Mouse (Mus musculus): ENCODE results near the gene Shtn1. TPM values are rescaled to one million over a fixed set of nuclear protein-coding genes. Genes with fewer than 3 reads are reported as not detected.

Gene Shtn1
- polyA plus RNA-seq, 1 experiment from 2014 or later, result 2.0 TPM

DNA sequence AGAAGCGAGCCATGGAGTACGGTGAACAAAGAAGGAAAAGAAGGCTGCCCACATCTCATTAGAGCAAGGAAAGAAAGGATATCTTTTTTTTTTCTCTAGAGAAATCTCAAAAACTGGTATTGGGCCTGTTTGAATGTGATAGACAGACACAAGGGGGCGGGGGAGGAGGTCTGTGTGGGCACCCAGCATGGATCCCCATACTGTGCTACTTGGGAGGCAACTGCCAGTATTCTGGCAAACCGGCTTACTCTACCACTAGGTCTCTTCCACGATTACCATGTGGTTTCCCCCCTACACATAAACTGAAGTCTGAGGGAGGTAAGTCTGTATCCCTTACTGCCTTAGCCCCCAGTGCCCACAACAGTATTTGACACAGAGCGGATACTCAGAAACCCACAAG, 73.1 kb downstream of the Shtn1 start:
- no peak overlapping the region for H3K4me3 ChIP-seq
- no peaks in the 10 kb centered on the region for H3K27me3 ChIP-seq
- no peak overlapping the region for H3K27ac ChIP-seq
- H3K9ac ChIP-seq, result no peak overlapping the region
- H3K4me2 ChIP-seq (replicated peaks), result no peak overlapping the region
- H3K36me3 ChIP-seq, result no peaks in the 10 kb centered on the region
- WGBS, result 88% methylated on average over 6 of the region's 6 CpGs
- H3K9me3 ChIP-seq, result no peaks in the 10 kb centered on the region
- no peaks in the 10 kb centered on the region for H3K4me1 ChIP-seq
- ATAC-seq (ENCODE audit: low FRiP score, low read depth), result no peak

- H3K4me3 ChIP-seq, result no peak overlapping the region
- 24% methylated on average over 9 of the region's 9 CpGs for WGBS
- H3K27ac ChIP-seq, result no peak overlapping the region
- H3K9ac ChIP-seq, result no peak overlapping the region
- H3K36me3 ChIP-seq, result no peaks in the 10 kb centered on the region
- ATAC-seq (ENCODE audit: low FRiP score, low read depth), result no peak
- no peaks in the 10 kb centered on the region for H3K9me3 ChIP-seq
- no peak overlapping the region; the same call in 1 of the 2 replicates for H3K4me2 ChIP-seq (replicated peaks)
- H3K27me3 ChIP-seq, result peaks cover 45% of the 10 kb centered on the region
- H3K4me1 ChIP-seq, result peaks cover 29% of the 10 kb centered on the region
These were observed 94.3 kb downstream of the Shtn1 start for GRCm38 (mm10) chr19:58981571-58981970.

GRCm38 (mm10) chr19:58980056-58980440, 95.9 kb downstream of the Shtn1 start:
- no peaks in the 10 kb centered on the region for H3K36me3 ChIP-seq
- H3K9ac ChIP-seq, result no peak overlapping the region
- peaks cover 38% of the 10 kb centered on the region for H3K4me1 ChIP-seq
- no peak for ATAC-seq (ENCODE audit: low FRiP score, low read depth)
- peaks cover 36% of the 10 kb centered on the region for H3K27me3 ChIP-seq
- H3K4me3 ChIP-seq, result 0 out of 2 replicates have a peak overlapping the region, but pooled peaks have one; percentile 12
- no peak overlapping the region for H3K27ac ChIP-seq
- WGBS, result 69% methylated on average over 5 of the region's 5 CpGs
- H3K4me2 ChIP-seq (replicated peaks), result peak overlapping the region; percentile 35; the same call in 1 of the 2 replicates
- no peaks in the 10 kb centered on the region for H3K9me3 ChIP-seq

DNA sequence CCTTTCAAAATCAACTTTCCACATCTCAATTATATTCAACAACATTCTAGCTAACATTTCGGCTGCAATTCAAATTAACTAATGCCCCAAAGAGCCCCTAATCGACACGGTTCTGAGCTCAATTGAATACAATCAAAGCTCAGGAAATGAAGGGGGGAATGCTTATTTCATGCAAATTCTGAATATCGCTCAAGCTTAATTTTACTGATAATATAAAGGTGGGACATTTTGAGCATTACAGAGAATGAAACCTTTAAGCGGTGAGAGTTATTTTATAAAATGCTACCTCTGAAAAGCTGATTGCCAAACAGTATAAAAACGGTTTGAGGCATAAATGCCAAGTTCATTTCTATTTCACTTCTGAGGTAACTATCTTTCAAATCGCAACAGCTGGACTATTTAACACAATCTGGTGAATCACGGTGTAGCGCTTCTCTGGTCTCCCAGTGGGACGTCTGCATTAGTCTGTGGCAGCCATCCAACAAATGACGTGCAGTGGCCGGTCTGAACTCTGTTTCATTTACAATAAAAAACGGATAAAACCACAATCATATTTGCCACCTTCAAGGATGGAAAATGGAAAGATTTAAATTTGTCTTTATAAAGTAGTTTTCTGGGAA, 96.4 kb downstream of the Shtn1 start:
- Histone ChIP-seq H3K9me3 (no peaks in the 10 kb centered on the region), H3K27me3 (peaks cover 31% of the 10 kb centered on the region), H3K4me2 (replicated peaks) (peak overlapping the region; percentile 35; the same call in 1 of the 2 replicates), H3K36me3 (no peaks in the 10 kb centered on the region), H3K4me3 (0 out of 2 replicates have a peak overlapping the region, but pooled peaks have one; percentile 12), H3K4me1 (peaks cover 42% of the 10 kb centered on the region), H3K27ac (no peak overlapping the region), H3K9ac (no peak overlapping the region)
- no peak for ATAC-seq (ENCODE audit: low FRiP score, low read depth)
- 31% methylated on average over 13 of the region's 13 CpGs for WGBS

GRCm38 (mm10) chr19:58978401-58979171, 97.3 kb downstream of the Shtn1 start:
- WGBS, result 62% methylated on average over 11 of the region's 11 CpGs
- ATAC-seq (ENCODE audit: low FRiP score, low read depth), result peak; percentile 68; the same call in 1 of the 2 replicates
- H3K36me3 ChIP-seq, result no peaks in the 10 kb centered on the region
- H3K9ac ChIP-seq, result no peak overlapping the region
- H3K4me2 ChIP-seq (replicated peaks), result no peak overlapping the region
- no peak overlapping the region for H3K4me3 ChIP-seq
- H3K27me3 ChIP-seq, result peaks cover 36% of the 10 kb centered on the region; the same call in 1 of the 2 replicates
- no peak overlapping the region for H3K27ac ChIP-seq
- peaks cover 42% of the 10 kb centered on the region for H3K4me1 ChIP-seq
- H3K9me3 ChIP-seq, result no peaks in the 10 kb centered on the region

DNA sequence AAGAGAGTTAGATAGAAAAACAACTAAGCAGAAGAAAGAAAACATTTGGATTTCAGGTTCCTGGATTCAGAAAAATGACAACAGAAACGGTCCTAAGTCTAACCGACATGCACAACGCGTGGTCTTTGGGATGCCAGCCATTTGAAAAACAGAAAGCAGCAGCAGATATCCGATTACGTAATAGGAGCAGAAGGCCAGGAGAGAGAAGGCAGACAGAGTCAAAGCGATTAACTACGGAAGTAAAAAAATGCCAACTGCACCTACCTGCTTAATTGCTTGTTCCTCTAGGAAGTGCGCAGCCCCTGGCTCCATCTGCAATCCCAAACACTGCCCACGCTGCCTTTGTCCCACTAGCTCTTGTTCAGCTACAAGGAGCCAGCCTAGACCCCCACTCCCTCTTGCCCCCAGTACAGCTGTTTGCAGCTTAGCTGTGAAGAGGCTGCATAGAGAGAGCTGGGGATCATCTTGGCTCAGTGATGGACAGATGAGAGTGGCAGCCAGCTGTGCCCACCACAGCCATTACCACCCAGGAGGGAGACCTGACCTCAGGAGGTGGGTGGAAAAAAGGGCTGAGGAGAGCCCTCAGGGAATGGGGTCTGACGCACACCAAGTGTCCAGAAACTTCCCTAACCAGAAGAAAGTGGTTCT, 100.6 kb downstream of the Shtn1 start:
- whole genome bisulfite sequencing, result 56% methylated on average over 11 of the region's 11 CpGs
- Histone ChIP-seq H3K4me2 (replicated peaks) (no peak overlapping the region), H3K27ac (no peak overlapping the region), H3K36me3 (no peaks in the 10 kb centered on the region), H3K4me1 (peaks cover 39% of the 10 kb centered on the region), H3K4me3 (no peak overlapping the region), H3K9me3 (no peaks in the 10 kb centered on the region), H3K9ac (no peak overlapping the region), H3K27me3 (peaks cover 55% of the 10 kb centered on the region)
- peak; percentile 49; the same call in 1 of the 2 replicates for ATAC-seq (ENCODE audit: low FRiP score, low read depth)

DNA sequence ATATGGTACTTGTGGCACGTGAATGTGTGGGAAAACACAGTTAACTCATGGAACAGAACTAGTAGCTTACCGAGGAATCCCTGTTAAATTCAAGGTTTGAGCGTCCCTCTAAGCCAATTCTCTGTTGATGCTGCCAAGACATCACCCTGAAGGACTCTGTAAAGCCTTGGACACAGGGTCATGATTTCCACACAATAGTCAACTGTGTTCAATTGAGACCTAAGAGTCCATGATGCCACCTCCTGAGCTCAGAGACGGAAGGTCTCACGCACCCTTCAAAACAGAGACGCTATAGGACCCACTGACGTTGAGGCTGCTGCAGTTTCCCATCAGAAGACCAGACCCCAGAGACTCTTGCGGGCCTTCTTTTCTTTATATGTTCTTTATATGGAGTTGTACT, 101.8 kb downstream of the Shtn1 start:
- H3K27me3 ChIP-seq, result peaks cover 65% of the 10 kb centered on the region
- WGBS, result 90% methylated on average over 8 of the region's 8 CpGs
- peaks cover 28% of the 10 kb centered on the region for H3K4me1 ChIP-seq
- H3K9me3 ChIP-seq, result no peaks in the 10 kb centered on the region
- ATAC-seq (ENCODE audit: low FRiP score, low read depth), result no peak
- no peak overlapping the region for H3K27ac ChIP-seq
- no peaks in the 10 kb centered on the region for H3K36me3 ChIP-seq
- no peak overlapping the region for H3K4me3 ChIP-seq
- no peak overlapping the region for H3K4me2 ChIP-seq (replicated peaks)
- H3K9ac ChIP-seq, result no peak overlapping the region

DNA sequence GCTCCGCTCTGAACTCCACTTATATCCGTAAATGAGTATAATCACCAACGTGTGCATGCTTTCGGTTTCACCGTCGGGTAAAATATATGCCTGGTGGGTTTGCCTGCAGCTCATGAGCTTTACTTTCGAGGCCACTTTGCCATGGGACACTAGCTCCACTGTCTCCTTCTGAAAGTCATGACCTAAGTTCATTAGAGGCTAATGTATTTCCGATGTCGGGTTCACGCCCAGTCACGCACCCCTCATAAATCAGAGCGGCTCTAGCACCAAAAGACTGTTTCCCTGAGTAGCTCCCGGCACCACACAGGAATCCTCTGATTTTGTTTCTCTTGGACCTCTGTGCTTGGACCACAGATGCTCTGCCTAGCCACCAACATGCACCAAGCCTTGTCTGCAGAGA, 105.1 kb downstream of the Shtn1 start:
- Histone ChIP-seq H3K4me1 (peaks cover 31% of the 10 kb centered on the region), H3K9me3 (no peaks in the 10 kb centered on the region), H3K27me3 (peaks cover 68% of the 10 kb centered on the region), H3K4me2 (replicated peaks) (peak overlapping the region; percentile 42), H3K4me3 (peak overlapping the region; percentile 22; the same call in 1 of the 2 replicates), H3K36me3 (no peaks in the 10 kb centered on the region), H3K9ac (peak overlapping the region; percentile 40; the same call in 1 of the 2 replicates), H3K27ac (no peak overlapping the region)
- ATAC-seq (ENCODE audit: low FRiP score, low read depth), result no peak
- WGBS, result 21% methylated on average over 13 of the region's 13 CpGs

DNA sequence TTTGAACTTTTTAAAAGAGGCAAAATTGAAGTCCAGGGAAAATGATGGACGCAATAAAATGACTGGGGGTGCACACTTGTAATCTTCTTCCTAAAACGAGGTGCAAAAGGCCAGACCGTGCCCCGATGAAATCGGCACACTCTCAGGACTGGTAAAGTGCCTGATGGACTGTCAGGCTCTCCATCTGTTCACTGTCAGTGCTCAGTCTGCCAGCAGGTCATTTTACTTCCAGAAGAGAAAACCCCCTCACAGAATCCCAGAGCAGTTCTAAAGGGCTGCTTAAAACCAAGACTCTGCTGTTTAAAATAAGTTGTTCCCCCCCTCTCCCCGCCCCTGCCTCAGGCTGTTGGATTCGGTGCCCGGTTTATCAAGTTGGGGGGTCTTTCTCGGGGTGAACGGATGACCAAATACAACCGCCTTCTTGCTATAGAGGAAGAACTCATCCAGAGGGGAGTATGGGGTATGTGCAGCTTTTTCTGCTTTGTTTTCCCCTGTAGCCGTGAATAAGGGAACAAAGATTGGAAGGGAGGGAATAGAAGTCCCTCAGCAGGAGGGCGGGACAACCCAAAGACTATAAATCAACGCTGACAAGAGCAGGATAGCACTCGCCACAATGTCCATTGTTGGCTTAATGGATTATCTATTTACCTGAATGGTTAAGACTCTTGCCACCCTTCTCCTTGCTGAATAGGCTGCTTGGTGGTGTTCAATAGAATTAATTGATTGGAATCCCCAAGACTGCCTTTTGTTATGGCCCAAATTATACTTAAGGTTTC, 107.0 kb downstream of the Shtn1 start:
- peaks cover 69% of the 10 kb centered on the region for H3K27me3 ChIP-seq
- no peak overlapping the region for H3K9ac ChIP-seq
- no peak overlapping the region for H3K27ac ChIP-seq
- H3K4me3 ChIP-seq, result no peak overlapping the region
- peaks cover 20% of the 10 kb centered on the region for H3K4me1 ChIP-seq
- no peaks in the 10 kb centered on the region for H3K9me3 ChIP-seq
- no peak; the same call in 1 of the 2 replicates for ATAC-seq (ENCODE audit: low FRiP score, low read depth)
- H3K4me2 ChIP-seq (replicated peaks), result peak overlapping the region; percentile 23
- WGBS, result 24% methylated on average over 15 of the region's 15 CpGs
- H3K36me3 ChIP-seq, result no peaks in the 10 kb centered on the region

GRCm38 (mm10) chr19:58963011-58963410, 112.9 kb downstream of the Shtn1 start:
- Histone ChIP-seq H3K27me3 (peaks cover 21% of the 10 kb centered on the region), H3K9me3 (no peaks in the 10 kb centered on the region), H3K27ac (no peak overlapping the region; the same call in 1 of the 2 replicates), H3K4me2 (replicated peaks) (no peak overlapping the region), H3K9ac (no peak overlapping the region), H3K4me3 (no peak overlapping the region), H3K4me1 (peaks cover 19% of the 10 kb centered on the region), H3K36me3 (no peaks in the 10 kb centered on the region)
- WGBS, result 18% methylated on average over 8 of the region's 8 CpGs
- no peak; the same call in 1 of the 2 replicates for ATAC-seq (ENCODE audit: low FRiP score, low read depth)

- no peak for ATAC-seq (ENCODE audit: low FRiP score, low read depth)
- H3K4me2 ChIP-seq (replicated peaks), result no peak overlapping the region
- no peaks in the 10 kb centered on the region for H3K36me3 ChIP-seq
- no peaks in the 10 kb centered on the region; the same call in 1 of the 2 replicates for H3K4me1 ChIP-seq
- WGBS, result 80% methylated on average over 8 of the region's 8 CpGs
- H3K27ac ChIP-seq, result no peak overlapping the region
- H3K27me3 ChIP-seq, result peaks cover 35% of the 10 kb centered on the region
- H3K4me3 ChIP-seq, result no peak overlapping the region
- no peak overlapping the region for H3K9ac ChIP-seq
- no peaks in the 10 kb centered on the region for H3K9me3 ChIP-seq
These were observed 121.1 kb downstream of the Shtn1 start for GRCm38 (mm10) chr19:58954779-58955178.

Data from limb, embryonic 13.5 days (tissue).